Mouse (Mus musculus) bone marrow, adult 2 months (tissue): ENCODE measurements at regions not wholly inside any gene's neighbourhood (a gene's known extent, or its start where the extent isn't known, plus 50 kb on each side); places are given as distances from the start of the nearest gene placed in this dataset.

Experiments used
- CTCF ChIP-seq: fragments of 200-500 bp; IDR thresholded peaks from 2 replicates; pipeline ENCODE4 v1.5.1; 2011; ENCODE audit warnings: low read length, control low read depth; ENCODE audit not compliant: control insufficient read depth, insufficient read depth
- POLR2A ChIP-seq: fragments of 200-500 bp; IDR thresholded peaks from 2 replicates; pipeline ENCODE4 v1.6.1; 2011; ENCODE audit warnings: low read depth, mild to moderate bottlenecking, control low read depth, low read length, borderline replicate concordance; ENCODE audit not compliant: control insufficient read depth

DNA sequence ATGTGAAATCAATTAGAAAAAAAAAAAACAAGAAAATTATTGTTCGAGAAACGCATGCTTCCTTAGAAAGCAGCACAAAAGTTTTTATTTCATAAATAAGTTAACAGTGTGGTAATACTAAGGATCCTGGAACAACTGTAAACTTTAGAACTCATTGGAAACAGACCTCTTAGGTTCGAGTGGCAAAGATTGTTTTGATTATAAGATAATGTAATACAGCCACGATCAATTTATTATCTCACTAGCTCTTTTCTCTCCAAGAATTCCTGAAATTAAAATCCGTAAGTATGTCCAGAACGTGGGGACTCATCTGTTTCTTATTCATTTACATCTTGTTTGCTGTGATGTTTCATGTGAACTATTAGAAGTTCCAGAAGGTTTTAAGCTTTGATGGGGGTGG is 327.9 kb downstream of the Plk2 start:
- TF ChIP-seq POLR2A (no peak), CTCF (no peak)
